Mouse (Mus musculus) C2C12 (cell line): ENCODE results near the gene Noto.

ENCODE experiments used
- CTCF ChIP-seq: IDR thresholded peaks from one replicate; pipeline ENCODE4 v1.5.1; 2011; ENCODE audit not compliant: control insufficient read depth, insufficient read depth, insufficient read length
- USF1 ChIP-seq: IDR thresholded peaks from one replicate; pipeline ENCODE4 v1.6.1; 2011; ENCODE audit warnings: low read depth, mild to moderate bottlenecking, control low read depth, moderate library complexity

DNA sequence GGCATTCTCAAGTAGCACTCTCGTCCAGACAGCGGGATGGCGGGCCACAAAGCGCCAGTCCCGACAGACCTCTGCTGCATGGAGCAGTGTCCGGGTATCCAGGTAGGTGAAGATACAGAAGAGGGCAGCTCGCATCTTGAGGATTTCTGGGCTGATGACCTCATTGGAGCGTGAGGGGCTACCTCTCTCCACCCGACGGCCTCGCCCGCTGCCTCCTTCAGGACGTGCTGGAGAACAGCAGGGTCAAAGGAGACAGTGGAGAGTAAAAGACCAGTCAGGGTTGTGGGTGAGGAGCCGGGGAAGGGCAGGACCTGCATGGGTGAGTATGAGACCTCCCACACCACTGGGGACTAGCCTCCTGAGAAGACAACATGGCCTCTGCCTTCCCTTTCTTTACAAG lies 54.7 kb downstream of the Noto start:
- TF ChIP-seq USF1, result no peak
- TF ChIP-seq CTCF, result no peak
